Mouse (Mus musculus) cerebellum, postnatal 10 days (tissue): ENCODE results near the gene Vsx1.

Source experiments
- DNase-seq, 2 experiments: peaks; one replicate each; pipeline ENCODE4 v3.0.0; 2021; ENCODE audit warnings: mixed read lengths in 2 of 2

Vsx1 gene

GRCm38 (mm10) chr2:150643726-150644415, 45.3 kb downstream of the Vsx1 start:
- DNase-seq = peak; percentile 33 to 53

DNA sequence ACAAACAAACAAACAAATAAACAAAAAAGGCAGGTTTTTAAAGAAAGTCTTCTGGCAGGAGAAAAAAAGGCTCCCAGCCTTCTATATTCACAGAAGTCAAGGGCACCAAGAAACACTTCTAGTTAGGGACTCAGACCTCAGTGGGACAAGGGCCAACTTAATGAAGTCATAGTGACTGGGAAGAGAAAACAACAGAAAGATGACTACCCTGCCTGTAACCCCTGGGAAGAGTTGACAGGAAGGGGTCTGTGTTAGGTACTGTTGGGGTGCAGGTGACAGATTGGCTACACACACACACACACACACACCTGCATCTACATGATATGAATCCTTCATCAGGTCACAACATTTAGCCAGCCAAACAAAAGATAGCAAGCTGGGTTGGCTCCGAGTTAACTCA, 46.0 kb downstream of the Vsx1 start:
- DNase-seq = no peak

DNA sequence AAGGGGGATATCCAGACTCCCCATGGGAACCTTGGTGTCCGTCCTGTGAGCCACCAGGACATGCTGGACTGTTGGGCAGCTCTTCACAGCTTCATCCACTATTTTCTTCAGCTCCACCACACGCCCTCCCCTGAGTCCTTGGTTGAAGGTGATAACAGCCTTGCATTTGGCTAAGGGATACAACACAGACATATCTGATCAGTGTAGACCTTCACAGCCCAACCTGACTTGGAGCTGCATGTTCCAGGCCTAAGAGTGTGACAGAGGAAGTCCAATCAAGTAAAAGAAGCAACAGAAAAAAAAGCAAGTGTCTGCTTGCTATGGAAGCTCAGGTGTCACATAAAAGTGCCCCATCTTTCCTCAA, 50.8 kb downstream of the Vsx1 start:
- no peak for DNase-seq

- DNase-seq = no peak
Observed at GRCm38 (mm10) chr2:150637702-150638369, 51.3 kb downstream of the Vsx1 start.

DNA sequence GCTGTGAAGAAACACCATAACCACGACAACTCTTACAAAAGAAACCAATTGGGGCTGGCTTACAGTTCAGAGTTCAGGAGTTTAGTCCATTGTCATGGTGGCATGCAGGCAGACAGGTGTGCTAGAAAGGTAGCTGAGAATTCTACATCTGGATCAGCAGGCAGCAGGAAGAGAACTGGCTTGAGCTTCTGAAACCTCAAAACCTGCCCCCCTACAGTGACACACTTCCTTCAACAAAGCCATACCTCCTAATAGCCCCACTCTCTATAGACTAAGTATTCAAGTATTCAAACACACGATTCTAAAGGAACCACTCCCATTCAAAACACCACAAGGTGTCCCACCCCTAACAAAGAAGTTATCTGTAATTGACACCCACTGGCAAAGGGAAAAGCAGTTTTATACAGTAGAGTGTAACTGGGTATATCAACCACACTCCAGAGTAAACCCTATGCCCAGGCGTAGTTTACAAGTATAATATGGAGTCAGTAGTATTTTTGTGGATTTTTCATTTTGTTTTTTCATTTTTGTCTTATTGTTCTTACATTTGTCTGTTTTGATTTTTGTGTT, 53.2 kb downstream of the Vsx1 start:
- no peak for DNase-seq
